Mouse (Mus musculus): ENCODE results near the gene Scn10a.

Scn10a gene

DNA sequence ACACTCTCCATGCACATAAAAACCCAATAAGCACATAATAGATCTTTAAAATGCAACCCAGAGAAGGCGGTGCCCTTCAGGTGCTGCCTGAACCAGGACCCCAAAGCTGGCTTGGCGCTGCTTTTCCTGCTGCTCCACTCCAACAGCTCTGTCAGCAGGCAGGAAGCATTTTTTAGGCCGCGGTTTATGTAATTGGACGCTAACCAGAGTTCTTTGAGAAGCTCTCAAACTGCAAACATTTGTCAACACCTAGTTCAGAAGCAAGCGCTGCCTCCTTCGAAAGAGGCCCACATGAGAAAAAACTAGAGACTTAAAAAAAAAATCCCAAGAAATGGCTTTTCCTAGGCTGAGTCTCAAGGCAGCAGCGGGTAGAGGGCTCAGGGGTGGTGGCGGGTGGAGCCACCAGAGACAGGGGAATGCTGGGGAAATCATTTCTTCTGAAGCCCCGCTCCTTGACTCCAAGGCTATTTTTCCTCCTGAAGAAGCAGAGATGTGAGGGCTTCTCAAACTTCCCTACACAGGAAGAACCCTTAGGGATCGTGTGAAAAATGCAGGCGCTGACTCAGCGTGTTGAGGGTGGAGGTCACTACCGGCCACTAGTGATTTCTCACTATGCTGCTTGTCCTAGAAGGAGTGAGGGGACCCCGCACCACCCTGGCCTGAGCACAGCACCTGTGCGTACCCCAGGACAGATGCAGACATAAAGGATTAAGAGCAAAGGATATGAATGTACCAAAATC lies 159.4 kb downstream of the Scn10a start:
- in situ Hi-C loops (cut with MboI; ENCODE audit: low pct_unique_long_range_greater_than_20kb in 1 of 2, low sequenced_read_pairs in 2 of 2, unreplicated experiment in 1 of 2), result no loop called here
